18 mouse cellular contexts compared by ENCODE assay signal in the genomic region with DNA sequence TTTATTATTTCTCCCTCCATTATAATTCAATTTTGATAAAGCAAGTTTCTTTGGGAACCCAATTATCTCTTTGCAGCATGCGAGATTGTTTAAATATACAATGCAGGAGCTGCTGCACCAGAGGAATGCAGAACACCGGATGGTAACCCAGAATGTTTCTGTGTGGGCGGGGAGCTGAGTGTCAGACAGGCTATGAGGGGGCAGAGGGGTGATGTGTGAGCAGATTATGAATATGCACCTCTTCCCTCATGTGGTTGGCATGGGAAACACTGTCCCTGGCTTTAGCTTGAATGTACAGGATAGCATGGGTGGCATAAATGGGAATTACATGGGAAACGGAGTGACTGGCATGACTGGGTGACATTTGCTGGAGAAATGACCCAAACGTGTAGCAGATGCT.
A peak's percentile ranks its signal among the peaks of the same experiment; 100 is the strongest.
DNase-seq lines count a peak whose midpoint lies in the region; ATAC-seq and TF ChIP-seq lines count a peak whose summit lies in the region.
"Had no signal": no experiment of that assay in that cellular context is flagged by ENCODE, and none has a peak within 500 bp of the region (broad histone marks: within the 10 kb centered on the region; RNA-seq: fewer than 3 reads in every experiment).

No protein-coding gene starts in this region.

- peaks cover 19% of the 10 kb centered on the region for H3K4me1 ChIP-seq in forebrain, embryonic 13.5 days
- 0 out of 2 replicates have a peak, but pooled peaks cover 2% of the 10 kb centered on the region for H3K4me1 ChIP-seq in forebrain, embryonic 14.5 days (ENCODE audit: control insufficient read depth, insufficient read depth, low read length)
- H3K4me1 ChIP-seq in hindbrain, embryonic 15.5 days (replicated peaks), result peaks cover 16% of the 10 kb centered on the region; the same call in 1 of the 2 replicates
- H3K4me1 ChIP-seq in hindbrain, embryonic 11.5 days (replicated peaks; ENCODE audit: control insufficient read depth, insufficient read depth, low read length), result no peaks in the 10 kb centered on the region
- H3K4me1 ChIP-seq in midbrain, postnatal 0 days (ENCODE audit: insufficient read depth, low read length), result peaks cover 9% of the 10 kb centered on the region; the same call in 1 of the 2 replicates
- peaks cover 25% of the 10 kb centered on the region for H3K4me1 ChIP-seq in midbrain, embryonic 13.5 days (replicated peaks)
- H3K4me1 ChIP-seq: embryonic facial prominence, embryonic 13.5 days; heart, embryonic 12.5 days; limb, embryonic 13.5 days; liver, embryonic 15.5 days had no signal

- no peaks in the 10 kb centered on the region for H3K27me3 ChIP-seq in forebrain, embryonic 13.5 days
- H3K27me3 ChIP-seq in forebrain, embryonic 14.5 days (replicated peaks; ENCODE audit: control insufficient read depth, insufficient read depth, low read length), result no peaks in the 10 kb centered on the region
- no peaks in the 10 kb centered on the region for H3K27me3 ChIP-seq in hindbrain, embryonic 15.5 days
- H3K27me3 ChIP-seq in hindbrain, embryonic 11.5 days (ENCODE audit: control insufficient read depth, insufficient read depth, low read length), result no peaks in the 10 kb centered on the region
- H3K27me3 ChIP-seq in midbrain, postnatal 0 days (ENCODE audit: insufficient read depth, low read length), result no peaks in the 10 kb centered on the region
- peaks cover 8% of the 10 kb centered on the region; the same call in 1 of the 2 replicates for H3K27me3 ChIP-seq in midbrain, embryonic 13.5 days
- H3K27me3 ChIP-seq: embryonic facial prominence, embryonic 13.5 days; heart, embryonic 12.5 days; limb, embryonic 13.5 days; liver, embryonic 15.5 days had no signal

- H3K9ac ChIP-seq in forebrain, embryonic 13.5 days, result no peak overlapping the region
- no peak overlapping the region for H3K9ac ChIP-seq in forebrain, embryonic 14.5 days (ENCODE audit: low read length)
- H3K9ac ChIP-seq in hindbrain, embryonic 15.5 days, result no peak overlapping the region
- H3K9ac ChIP-seq in hindbrain, embryonic 11.5 days (ENCODE audit: low read depth, low read length), result no peak overlapping the region
- no peak overlapping the region for H3K9ac ChIP-seq in midbrain, postnatal 0 days (replicated peaks; ENCODE audit: low read length, poor library complexity, severe bottlenecking)
- no peak overlapping the region for H3K9ac ChIP-seq in midbrain, embryonic 13.5 days (replicated peaks)
- H3K9ac ChIP-seq: embryonic facial prominence, embryonic 13.5 days; heart, embryonic 12.5 days; limb, embryonic 13.5 days; liver, embryonic 15.5 days had no signal

- 54% methylated on average over 5 of the region's 5 CpGs for WGBS in forebrain, embryonic 13.5 days
- 59% methylated on average over 5 of the region's 5 CpGs for WGBS in forebrain, embryonic 14.5 days
- 46% methylated on average over 5 of the region's 5 CpGs for WGBS in hindbrain, embryonic 15.5 days
- 59% methylated on average over 5 of the region's 5 CpGs for WGBS in hindbrain, embryonic 11.5 days
- 59% methylated on average over 5 of the region's 5 CpGs for WGBS in midbrain, postnatal 0 days
- 54% methylated on average over 5 of the region's 5 CpGs for whole genome bisulfite sequencing in midbrain, embryonic 13.5 days

- no peak overlapping the region for H3K4me3 ChIP-seq in forebrain, embryonic 13.5 days
- no peak overlapping the region for H3K4me3 ChIP-seq in forebrain, embryonic 14.5 days (ENCODE audit: low read depth, low read length)
- H3K4me3 ChIP-seq in hindbrain, embryonic 15.5 days, result no peak overlapping the region
- H3K4me3 ChIP-seq in hindbrain, embryonic 11.5 days (ENCODE audit: low read depth, low read length), result no peak overlapping the region
- H3K4me3 ChIP-seq in midbrain, postnatal 0 days (ENCODE audit: low read depth, low read length), result no peak overlapping the region
- H3K4me3 ChIP-seq in midbrain, embryonic 13.5 days (replicated peaks), result no peak overlapping the region
- H3K4me3 ChIP-seq: embryonic facial prominence, embryonic 13.5 days; heart, embryonic 12.5 days; limb, embryonic 13.5 days; liver, embryonic 15.5 days had no signal

- TF ChIP-seq CTCF in midbrain, postnatal 0 days (IDR thresholded peaks at IDR 0.05), result peak; percentile 7; the same call in 1 of the 2 replicates

- H3K9me3 ChIP-seq in forebrain, embryonic 13.5 days (replicated peaks), result no peaks in the 10 kb centered on the region
- no peaks in the 10 kb centered on the region for H3K9me3 ChIP-seq in forebrain, embryonic 14.5 days (replicated peaks; ENCODE audit: control insufficient read depth, low read length)
- H3K9me3 ChIP-seq in hindbrain, embryonic 15.5 days, result no peaks in the 10 kb centered on the region
- no peaks in the 10 kb centered on the region for H3K9me3 ChIP-seq in hindbrain, embryonic 11.5 days (ENCODE audit: control insufficient read depth, low read length)
- H3K9me3 ChIP-seq in midbrain, postnatal 0 days (ENCODE audit: low read length), result no peaks in the 10 kb centered on the region
- H3K9me3 ChIP-seq in midbrain, embryonic 13.5 days, result no peaks in the 10 kb centered on the region
- H3K9me3 ChIP-seq: embryonic facial prominence, embryonic 13.5 days; heart, embryonic 12.5 days; limb, embryonic 13.5 days; liver, embryonic 15.5 days had no signal

- H3K27ac ChIP-seq in forebrain, embryonic 13.5 days, result peak overlapping the region; percentile 6; the same call in 1 of the 2 replicates
- no peak overlapping the region for H3K27ac ChIP-seq in forebrain, embryonic 14.5 days (ENCODE audit: low read depth, low read length)
- 0 out of 2 replicates have a peak overlapping the region, but pooled peaks have one; percentile 32 for H3K27ac ChIP-seq in hindbrain, embryonic 15.5 days (replicated peaks)
- H3K27ac ChIP-seq in hindbrain, embryonic 11.5 days (ENCODE audit: low read depth, low read length), result no peak overlapping the region
- no peak overlapping the region for H3K27ac ChIP-seq in midbrain, postnatal 0 days (ENCODE audit: low read depth, low read length)
- H3K27ac ChIP-seq in midbrain, embryonic 13.5 days, result no peak overlapping the region
- H3K27ac ChIP-seq: embryonic facial prominence, embryonic 13.5 days; limb, embryonic 13.5 days; liver, embryonic 15.5 days had no signal

- no peak for DNase-seq in forebrain, embryonic 14.5 days (ENCODE audit: low spot score)
- DNase-seq in hindbrain, embryonic 11.5 days (ENCODE audit: low spot score), result no peak
- DNase-seq in midbrain, postnatal 0 days (ENCODE audit: low spot score), result no peak
- peak; percentile 79 for DNase-seq in brain, adult 2 months (ENCODE audit: low read depth, low spot score)
- DNase-seq: adrenal gland, adult 2 months; B cell, adult 2 months; cerebellum, adult 2 months; heart, postnatal 4 days; kidney, adult 11 months; kidney, postnatal 14 days; lung, postnatal 10 days had no signal

- H3K36me3 ChIP-seq in forebrain, embryonic 13.5 days (ENCODE audit: poor library complexity, severe bottlenecking), result no peaks in the 10 kb centered on the region
- no peaks in the 10 kb centered on the region for H3K36me3 ChIP-seq in forebrain, embryonic 14.5 days (ENCODE audit: control insufficient read depth, insufficient read depth, low read length)
- no peaks in the 10 kb centered on the region for H3K36me3 ChIP-seq in hindbrain, embryonic 15.5 days
- H3K36me3 ChIP-seq in hindbrain, embryonic 11.5 days (ENCODE audit: control insufficient read depth, insufficient read depth, low read length), result no peaks in the 10 kb centered on the region
- H3K36me3 ChIP-seq in midbrain, postnatal 0 days (ENCODE audit: insufficient read depth, low read length), result no peaks in the 10 kb centered on the region
- H3K36me3 ChIP-seq in midbrain, embryonic 13.5 days, result no peaks in the 10 kb centered on the region
- H3K36me3 ChIP-seq: embryonic facial prominence, embryonic 13.5 days; heart, embryonic 12.5 days; limb, embryonic 13.5 days; liver, embryonic 15.5 days had no signal

- ATAC-seq in forebrain, embryonic 13.5 days, result no peak
- no peak for ATAC-seq in forebrain, embryonic 14.5 days
- no peak for ATAC-seq in hindbrain, embryonic 15.5 days (ENCODE audit: low FRiP score, low read depth)
- no peak for ATAC-seq in hindbrain, embryonic 11.5 days (ENCODE audit: low FRiP score)
- ATAC-seq in midbrain, postnatal 0 days (ENCODE audit: low FRiP score), result no peak
- no peak for ATAC-seq in midbrain, embryonic 13.5 days

- H3K4me2 ChIP-seq in forebrain, embryonic 13.5 days, result no peak overlapping the region
- no peak overlapping the region for H3K4me2 ChIP-seq in forebrain, embryonic 14.5 days (ENCODE audit: low read length)
- no peak overlapping the region for H3K4me2 ChIP-seq in hindbrain, embryonic 15.5 days
- no peak overlapping the region for H3K4me2 ChIP-seq in hindbrain, embryonic 11.5 days (replicated peaks; ENCODE audit: low read depth, low read length)
- H3K4me2 ChIP-seq in midbrain, postnatal 0 days (ENCODE audit: low read depth, low read length, poor library complexity, severe bottlenecking), result no peak overlapping the region
- no peak overlapping the region for H3K4me2 ChIP-seq in midbrain, embryonic 13.5 days (replicated peaks)
- H3K4me2 ChIP-seq: embryonic facial prominence, embryonic 13.5 days; heart, embryonic 12.5 days; limb, embryonic 13.5 days; liver, embryonic 15.5 days had no signal

Comparison
In these comparisons a context has a peak if more than half of its experiments do, and no peak if none do; other contexts are left out.
1. H3K27ac ChIP-seq: peak in forebrain, embryonic 13.5 days (single experiment) and hindbrain, embryonic 15.5 days (single experiment); none in forebrain, embryonic 14.5 days (single experiment), hindbrain, embryonic 11.5 days (single experiment), midbrain, postnatal 0 days (single experiment) and midbrain, embryonic 13.5 days (single experiment).